Mouse (Mus musculus) embryonic facial prominence, embryonic 15.5 days (tissue): ENCODE results near the gene Pakap. TPM values are rescaled to one million over a fixed set of nuclear protein-coding genes. Genes with fewer than 3 reads are reported as not detected.

Experiments
- ATAC-seq: fragments of 200-750 bp; cut with Nextera tagmentation; 2 replicates; pipeline ENCODE4 v1.8.0; 2017; ENCODE audit warnings: low read depth, moderate TSS enrichment; ENCODE audit not compliant: insufficient number of reproducible peaks, low FRiP score, low TSS enrichment
- H3K27ac ChIP-seq: fragments of 300-500 bp; sonication (generic); replicated peaks from 2 replicates; pipeline ENCODE4 v1.5.1; 2015; ENCODE audit warnings: mild to moderate bottlenecking, inconsistent platforms
- H3K27me3 ChIP-seq: fragments of 300-500 bp; sonication (generic); 2 replicates; pipeline ENCODE4 v1.6.1; 2015; ENCODE audit warnings: inconsistent platforms
- H3K36me3 ChIP-seq: fragments of 300-500 bp; sonication (generic); 2 replicates; pipeline ENCODE4 v1.6.1; 2015; ENCODE audit warnings: mild to moderate bottlenecking, inconsistent platforms
- H3K4me1 ChIP-seq: fragments of 300-500 bp; sonication (generic); 2 replicates; pipeline ENCODE4 v1.6.1; 2015; ENCODE audit warnings: inconsistent platforms
- H3K4me2 ChIP-seq: fragments of 300-500 bp; sonication (generic); replicated peaks from 2 replicates; pipeline ENCODE4 v1.6.1; 2015; ENCODE audit warnings: mild to moderate bottlenecking, inconsistent platforms
- H3K4me3 ChIP-seq: fragments of 300-500 bp; sonication (generic); replicated peaks from 2 replicates; pipeline ENCODE4 v1.5.1; 2015; ENCODE audit warnings: mild to moderate bottlenecking, inconsistent platforms
- H3K9ac ChIP-seq: fragments of 300-500 bp; sonication (generic); 2 replicates; pipeline ENCODE4 v1.6.1; 2015; ENCODE audit warnings: inconsistent platforms
- H3K9me3 ChIP-seq: fragments of 300-500 bp; sonication (generic); replicated peaks from 2 replicates; pipeline ENCODE4 v1.6.1; 2016; ENCODE audit warnings: inconsistent platforms
- WGBS: fragments of 180-500 bp; shearing (Covaris S2); methylation state at CpG from one replicate; pipeline ENCODE4 v1.1.7; 2015; 5-methylcytosine and 5-hydroxymethylcytosine counted together
- polyA plus RNA-seq: library from polyadenylated mRNA; unstranded; fragments of >200 nt; fragmentation: Nextera tagmentation; extraction: Ambion mirVana; gene quantifications from 2 replicates; pipeline ENCODE4 v1.2.1, GENCODE M21; 2015

Gene Pakap
- polyA plus RNA-seq, 1 experiment from 2014 or later: 27.6 TPM

DNA sequence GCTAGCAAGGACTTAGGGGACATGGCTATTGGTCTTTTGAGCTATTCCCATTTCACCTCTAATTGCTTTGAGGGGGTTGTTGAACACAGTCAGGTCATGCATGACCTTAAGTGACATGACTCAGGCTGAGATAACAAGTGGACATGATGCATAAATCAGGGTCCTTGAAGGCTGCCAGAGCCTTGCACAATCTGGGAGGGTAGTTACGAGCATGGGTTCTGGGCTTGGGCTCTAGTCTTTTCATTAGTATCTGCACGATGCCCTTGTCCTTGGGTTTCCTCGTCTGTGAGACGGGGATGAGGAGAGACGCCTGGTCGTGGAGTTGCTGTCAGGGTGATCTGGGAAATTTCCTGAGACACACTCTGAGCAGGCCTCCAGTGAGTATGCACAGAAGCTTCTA is 6.7 kb downstream of the Pakap start:
- H3K4me1 ChIP-seq: peaks cover 22% of the 10 kb centered on the region
- no peak overlapping the region for H3K4me2 ChIP-seq
- 71% methylated on average over 6 of the region's 6 CpGs for WGBS
- H3K36me3 ChIP-seq: no peaks in the 10 kb centered on the region
- H3K27me3 ChIP-seq: no peaks in the 10 kb centered on the region
- H3K4me3 ChIP-seq: no peak overlapping the region
- no peak overlapping the region for H3K9ac ChIP-seq
- no peaks in the 10 kb centered on the region for H3K9me3 ChIP-seq
- H3K27ac ChIP-seq: no peak overlapping the region
- no peak for ATAC-seq

- H3K4me2 ChIP-seq: no peak overlapping the region
- ATAC-seq: no peak
- H3K9ac ChIP-seq: no peak overlapping the region
- H3K27ac ChIP-seq: no peak overlapping the region
- no peaks in the 10 kb centered on the region for H3K9me3 ChIP-seq
- no peaks in the 10 kb centered on the region for H3K36me3 ChIP-seq
- H3K27me3 ChIP-seq: no peaks in the 10 kb centered on the region
- H3K4me3 ChIP-seq: no peak overlapping the region
- WGBS: 69% methylated on average over 5 of the region's 5 CpGs
- peaks cover 13% of the 10 kb centered on the region for H3K4me1 ChIP-seq
Observed at GRCm38 (mm10) chr4:57575686-57576085, 7.7 kb downstream of the Pakap start.

GRCm38 (mm10) chr4:57576095-57576494 is 8.1 kb downstream of the Pakap start:
- Histone ChIP-seq H3K4me1 (peaks cover 9% of the 10 kb centered on the region), H3K4me3 (no peak overlapping the region), H3K9me3 (no peaks in the 10 kb centered on the region)

GRCm38 (mm10) chr4:57579683-57580082 is 11.7 kb downstream of the Pakap start:
- no peaks in the 10 kb centered on the region for H3K9me3 ChIP-seq
- H3K4me3 ChIP-seq: no peak overlapping the region
- WGBS: 64% methylated on average over 10 of the region's 10 CpGs
- ATAC-seq: no peak
- H3K4me2 ChIP-seq: no peak overlapping the region
- H3K4me1 ChIP-seq: peaks cover 8% of the 10 kb centered on the region
- H3K9ac ChIP-seq: no peak overlapping the region
- no peak overlapping the region for H3K27ac ChIP-seq
- H3K36me3 ChIP-seq: no peaks in the 10 kb centered on the region
- H3K27me3 ChIP-seq: no peaks in the 10 kb centered on the region

More at GRCm38 (mm10) chr4:57576095-57576494, 8.1 kb downstream of the Pakap start:
- H3K4me2 ChIP-seq: no peak overlapping the region
- ATAC-seq: no peak
- H3K36me3 ChIP-seq: no peaks in the 10 kb centered on the region
- H3K27me3 ChIP-seq: no peaks in the 10 kb centered on the region
- H3K9ac ChIP-seq: no peak overlapping the region
- WGBS: 65% methylated on average over 11 of the region's 11 CpGs
- no peak overlapping the region for H3K27ac ChIP-seq

DNA sequence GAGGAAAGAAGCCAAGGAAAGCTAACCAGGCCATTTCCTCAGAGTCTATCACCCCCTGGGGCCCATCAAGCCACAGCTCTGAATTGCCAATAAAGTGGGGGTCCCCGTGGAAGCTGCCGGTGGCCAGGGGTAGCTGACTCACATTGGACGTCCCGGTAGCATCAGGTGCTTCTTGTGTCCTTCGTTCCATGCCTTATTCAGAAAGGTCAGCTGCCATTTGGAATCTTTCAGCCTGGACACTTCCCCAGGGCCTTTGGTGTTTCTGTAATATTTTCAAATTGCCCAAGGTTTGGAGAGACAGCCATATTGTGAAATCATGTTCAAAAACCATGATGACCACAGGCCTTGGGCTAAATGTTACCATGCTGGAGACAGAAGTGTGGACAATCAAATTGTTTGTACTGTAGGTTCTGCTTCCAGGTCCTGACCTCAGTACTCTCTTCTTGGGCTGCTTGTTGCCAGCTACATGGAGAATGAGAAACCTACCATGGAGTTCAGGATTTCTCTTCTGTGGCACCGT is 17.4 kb downstream of the Pakap start:
- WGBS: 87% methylated on average over 6 of the region's 6 CpGs
- Histone ChIP-seq H3K4me1 (no peaks in the 10 kb centered on the region), H3K27me3 (no peaks in the 10 kb centered on the region), H3K4me2 (no peak overlapping the region), H3K4me3 (no peak overlapping the region), H3K9ac (no peak overlapping the region), H3K36me3 (no peaks in the 10 kb centered on the region), H3K9me3 (no peaks in the 10 kb centered on the region), H3K27ac (no peak overlapping the region)
- no peak for ATAC-seq

DNA sequence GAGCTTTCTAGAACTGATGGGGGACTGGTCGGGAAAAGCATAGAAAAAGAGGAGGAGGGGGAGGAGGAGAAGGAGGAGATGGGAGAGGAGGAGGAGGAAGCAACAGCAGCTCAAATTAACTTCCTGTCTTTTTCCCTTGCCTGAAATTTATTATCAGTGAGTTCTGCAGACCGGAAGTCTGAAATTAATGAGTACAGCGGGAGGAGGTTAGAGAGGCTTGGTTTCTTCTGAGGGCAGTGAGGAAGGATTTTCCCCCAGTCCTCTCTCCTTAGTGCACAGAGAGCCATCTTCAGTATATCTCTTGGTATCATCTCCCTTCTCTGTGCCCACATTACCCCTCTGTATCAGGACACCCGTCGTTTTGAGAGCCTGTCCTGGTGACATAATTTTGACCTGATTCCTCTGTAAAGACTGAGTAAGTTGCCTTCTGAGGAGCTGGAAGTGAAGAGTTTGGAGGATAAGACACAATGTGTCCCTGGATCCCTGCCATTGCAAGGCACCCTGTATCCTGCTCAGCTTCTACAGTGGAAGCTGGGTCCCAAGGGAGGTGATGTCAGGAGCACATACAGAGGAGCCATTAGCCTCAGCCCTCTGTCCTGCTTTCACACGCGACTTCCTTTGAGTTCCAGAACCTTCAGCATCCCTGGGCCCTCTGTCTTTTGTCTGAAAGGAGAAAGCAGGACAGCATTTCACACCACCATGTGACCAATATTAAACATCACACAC is 19.1 kb downstream of the Pakap start:
- Histone ChIP-seq H3K36me3 (no peaks in the 10 kb centered on the region), H3K27ac (no peak overlapping the region), H3K27me3 (no peaks in the 10 kb centered on the region), H3K4me1 (no peaks in the 10 kb centered on the region), H3K9ac (no peak overlapping the region), H3K4me3 (no peak overlapping the region), H3K9me3 (no peaks in the 10 kb centered on the region), H3K4me2 (no peak overlapping the region)
- no peak for ATAC-seq
- WGBS: 57% methylated on average over 7 of the region's 7 CpGs

- Histone ChIP-seq H3K27me3 (no peaks in the 10 kb centered on the region), H3K4me2 (no peak overlapping the region), H3K4me1 (no peaks in the 10 kb centered on the region), H3K36me3 (no peaks in the 10 kb centered on the region), H3K9ac (no peak overlapping the region), H3K4me3 (no peak overlapping the region), H3K27ac (no peak overlapping the region), H3K9me3 (no peaks in the 10 kb centered on the region)
- WGBS: 94% methylated on average over 1 of the region's 1 CpGs
- no peak for ATAC-seq
Observed at GRCm38 (mm10) chr4:57588356-57588755, 20.4 kb downstream of the Pakap start.

GRCm38 (mm10) chr4:57592751-57593150 is 24.8 kb downstream of the Pakap start:
- no peak for ATAC-seq
- 85% methylated on average over 4 of the region's 4 CpGs for WGBS
- Histone ChIP-seq H3K4me2 (no peak overlapping the region), H3K4me3 (no peak overlapping the region), H3K36me3 (no peaks in the 10 kb centered on the region), H3K27ac (no peak overlapping the region), H3K9ac (no peak overlapping the region), H3K9me3 (no peaks in the 10 kb centered on the region), H3K27me3 (no peaks in the 10 kb centered on the region), H3K4me1 (0 out of 2 replicates have a peak, but pooled peaks cover 4% of the 10 kb centered on the region)

GRCm38 (mm10) chr4:57599946-57600345 is 32.0 kb downstream of the Pakap start:
- WGBS: 88% methylated on average over 6 of the region's 6 CpGs

GRCm38 (mm10) chr4:57600685-57601457 is 32.9 kb downstream of the Pakap start:
- no peaks in the 10 kb centered on the region for H3K9me3 ChIP-seq
- no peak overlapping the region for H3K9ac ChIP-seq
- no peaks in the 10 kb centered on the region for H3K27me3 ChIP-seq
- H3K4me1 ChIP-seq: 0 out of 2 replicates have a peak, but pooled peaks cover 5% of the 10 kb centered on the region
- no peak overlapping the region for H3K27ac ChIP-seq
- no peaks in the 10 kb centered on the region for H3K36me3 ChIP-seq
- H3K4me3 ChIP-seq: no peak overlapping the region
- no peak overlapping the region for H3K4me2 ChIP-seq
- peak; percentile 59 for ATAC-seq
- 73% methylated on average over 11 of the region's 11 CpGs for WGBS

More at GRCm38 (mm10) chr4:57599946-57600345, 32.0 kb downstream of the Pakap start:
- Histone ChIP-seq H3K4me3 (no peak overlapping the region), H3K27me3 (no peaks in the 10 kb centered on the region), H3K27ac (no peak overlapping the region), H3K9ac (no peak overlapping the region), H3K4me2 (no peak overlapping the region), H3K36me3 (no peaks in the 10 kb centered on the region), H3K4me1 (0 out of 2 replicates have a peak, but pooled peaks cover 5% of the 10 kb centered on the region), H3K9me3 (no peaks in the 10 kb centered on the region)
- no peak for ATAC-seq

- Histone ChIP-seq H3K4me3 (no peak overlapping the region), H3K4me2 (no peak overlapping the region), H3K4me1 (peaks cover 7% of the 10 kb centered on the region; the same call in 1 of the 2 replicates), H3K36me3 (no peaks in the 10 kb centered on the region), H3K9me3 (no peaks in the 10 kb centered on the region), H3K27me3 (no peaks in the 10 kb centered on the region), H3K27ac (no peak overlapping the region), H3K9ac (no peak overlapping the region)
- ATAC-seq: no peak
- WGBS: 75% methylated on average over 9 of the region's 9 CpGs
Observed at GRCm38 (mm10) chr4:57601458-57601835, 33.5 kb downstream of the Pakap start.
